1 mouse cellular context compared by ENCODE assay signal in the genomic region with DNA sequence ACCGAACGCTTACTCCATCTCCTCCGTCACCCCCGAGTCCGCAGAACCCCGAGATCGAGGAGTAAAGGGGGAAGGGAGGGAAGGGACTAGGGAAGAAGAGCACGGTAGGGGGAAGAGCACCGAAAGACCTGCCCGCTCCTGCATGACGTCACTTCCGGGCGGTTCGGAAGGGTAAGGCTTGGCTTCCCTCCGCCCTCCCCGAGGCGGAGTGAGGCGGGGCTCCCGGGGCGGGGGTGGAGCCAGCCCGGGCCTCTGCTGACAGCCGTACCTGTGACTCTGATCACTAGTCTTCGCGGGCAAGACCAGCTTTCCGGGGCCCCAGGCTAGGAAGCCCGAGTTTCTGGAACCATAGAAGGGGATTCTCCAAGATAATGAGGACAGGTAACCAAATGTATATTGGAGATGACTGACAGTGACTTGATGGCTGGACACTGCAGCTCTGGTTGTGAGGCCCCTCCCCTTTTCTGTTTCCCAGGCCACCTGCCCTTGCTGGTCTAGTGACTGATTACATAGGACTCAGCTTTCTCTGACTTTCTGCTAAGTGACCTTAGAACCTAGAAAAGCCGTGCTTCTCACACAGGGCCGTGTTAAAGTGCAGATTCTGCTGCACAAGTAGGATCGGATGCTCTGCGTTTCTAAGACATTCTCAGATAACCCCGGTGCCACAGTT.
TF ChIP-seq lines count a peak whose summit lies in the region.

A gene (minus strand): TSS at position 147 of the 670 bp plus-strand sequence.

TF ChIP-seq in MEL, 35 proteins besides CTCF, POLR2A, EP300 and RAD21 (continued from another document):
- TF ChIP-seq POLR2AphosphoS2 (IDR thresholded peaks at IDR 0.05; ENCODE audit: low read length) (0 out of 2 replicates have a peak, but pooled peaks have one; percentile 41), MAX (IDR thresholded peaks at IDR 0.05; ENCODE audit: low read length) (no peak), NRF1 (IDR thresholded peaks at IDR 0.05; ENCODE audit: insufficient read depth, low read depth, low read length, poor library complexity, severe bottlenecking) (no peak)
